Mouse (Mus musculus) testis, adult 2 months (tissue): ENCODE measurements at regions not wholly inside any gene's neighbourhood (a gene's known extent, or its start where the extent isn't known, plus 50 kb on each side); places are given as distances from the start of the nearest gene placed in this dataset.

Experiments
- CTCF ChIP-seq: fragments of 200-500 bp; IDR thresholded peaks from 2 replicates; pipeline ENCODE4 v1.5.1; 2012; ENCODE audit warnings: low read depth, mild to moderate bottlenecking, inconsistent platforms, low read length, moderate library complexity; ENCODE audit not compliant: control insufficient read depth, insufficient read depth, insufficient replicate concordance
- POLR2A ChIP-seq: fragments of 200-500 bp; IDR thresholded peaks from 2 replicates; pipeline ENCODE4 v1.6.1; 2012; ENCODE audit warnings: low read depth, mild to moderate bottlenecking, inconsistent platforms, low read length, moderate library complexity; ENCODE audit not compliant: control insufficient read depth

DNA sequence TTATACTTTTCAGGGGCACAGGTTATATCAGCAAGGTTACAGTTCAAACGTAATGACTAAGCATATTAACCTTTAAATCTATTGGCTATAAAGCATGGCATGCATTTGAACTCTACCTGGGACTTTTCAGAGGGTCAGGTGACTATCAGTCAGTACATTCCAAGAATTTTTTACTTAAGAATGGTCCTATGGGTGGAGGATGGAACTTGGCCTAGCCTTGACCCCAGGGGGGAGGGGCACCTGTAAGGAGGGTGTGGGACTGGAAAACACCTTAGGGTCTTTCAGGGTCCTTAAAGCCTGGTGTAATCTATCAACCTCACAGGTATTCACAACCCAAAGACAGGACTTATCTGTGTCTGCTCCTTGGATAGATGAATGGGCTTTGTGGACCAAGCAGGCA lies 66.4 kb upstream of the Hs6st1 start:
- TF ChIP-seq CTCF (no peak), POLR2A (no peak)
